30 mouse cellular contexts compared by ENCODE assay signal in genomic region chr7:140707536-140708284, GRCm38 (mm10). TPM values are rescaled to one million over a fixed set of nuclear protein-coding genes. Genes with fewer than 3 reads are reported as not detected.
"Had no signal": no experiment of that assay in that cellular context is flagged by ENCODE, and none has a peak within 500 bp of the region (broad histone marks: within the 10 kb centered on the region; RNA-seq: fewer than 3 reads in every experiment).

No protein-coding gene starts in this region.

- H3K27ac ChIP-seq: kidney, postnatal 0 days; layer of hippocampus, adult 2 months; liver, embryonic 13.5 days; macrophage; midbrain, embryonic 12.5 days; midbrain, embryonic 15.5 days; neural tube, embryonic 12.5 days; neural tube, embryonic 15.5 days; stomach, postnatal 0 days had no signal

- H3K4me3 ChIP-seq: layer of hippocampus, adult 2 months; liver, embryonic 13.5 days; midbrain, embryonic 12.5 days; midbrain, embryonic 15.5 days; neural tube, embryonic 12.5 days; neural tube, embryonic 15.5 days had no signal

- H3K4me1 ChIP-seq: liver, embryonic 13.5 days; midbrain, embryonic 12.5 days; midbrain, embryonic 15.5 days; neural tube, embryonic 12.5 days; neural tube, embryonic 15.5 days had no signal

- DNase-seq: kidney, adult 2 months; kidney, postnatal 25 days; layer of hippocampus, adult 9-11 months; liver, embryonic 13.5 days; lung, embryonic 14.5 days; right cerebral cortex, adult 18-20 months; right cerebral cortex, postnatal 14 days; right cerebral cortex, postnatal 4 days; thymus, adult 2 months; thymus, postnatal 14 days; thymus, postnatal 4 days had no signal

- H3K27me3 ChIP-seq: liver, embryonic 13.5 days; midbrain, embryonic 12.5 days; midbrain, embryonic 15.5 days; neural tube, embryonic 12.5 days; neural tube, embryonic 15.5 days had no signal

- H3K36me3 ChIP-seq: liver, embryonic 13.5 days; midbrain, embryonic 12.5 days; midbrain, embryonic 15.5 days; neural tube, embryonic 12.5 days; neural tube, embryonic 15.5 days had no signal

RNA-seq across cellular contexts. Expression of gene Olfr541, which starts 10.6 kb away (rescaled TPM):
- total RNA-seq: layer of hippocampus, adult 2 months; layer of hippocampus, postnatal 25 days; left cerebral cortex, adult 18-20 months; left cerebral cortex, postnatal 25 days; megakaryocyte, adult 5-6 weeks had no signal
- polyA plus RNA-seq: kidney, adult 2 months; kidney, embryonic 14.5 days; kidney, postnatal 0 days; large intestine, adult 2 months; limb, embryonic 11.5 days; limb, embryonic 14.5 days; liver, embryonic 13.5 days; liver, embryonic 16.5 days; lung, embryonic 14.5 days; lung, postnatal 0 days; macrophage; midbrain, embryonic 12.5 days; midbrain, embryonic 15.5 days; neural tube, embryonic 12.5 days; neural tube, embryonic 15.5 days; stomach, embryonic 14.5 days; stomach, postnatal 0 days; thymus, adult 2 months had no signal

RNA-seq across cellular contexts. Expression of gene Olfr45, which starts 26.0 kb away (rescaled TPM):
- total RNA-seq: left cerebral cortex, adult 18-20 months; left cerebral cortex, postnatal 25 days; megakaryocyte, adult 5-6 weeks had no signal
- polyA plus RNA-seq: kidney, adult 2 months; kidney, embryonic 14.5 days; kidney, postnatal 0 days; large intestine, adult 2 months; liver, embryonic 13.5 days; liver, embryonic 16.5 days; lung, embryonic 14.5 days; lung, postnatal 0 days; macrophage; midbrain, embryonic 12.5 days; midbrain, embryonic 15.5 days; neural tube, embryonic 12.5 days; neural tube, embryonic 15.5 days; stomach, embryonic 14.5 days; stomach, postnatal 0 days; thymus, adult 2 months had no signal

RNA-seq across cellular contexts. Expression of gene Olfr539, which starts 48.0 kb away (rescaled TPM):
- total RNA-seq: megakaryocyte, adult 5-6 weeks had no signal
- polyA plus RNA-seq: kidney, adult 2 months; kidney, embryonic 14.5 days; kidney, postnatal 0 days; large intestine, adult 2 months; limb, embryonic 11.5 days; liver, embryonic 13.5 days; liver, embryonic 16.5 days; lung, embryonic 14.5 days; lung, postnatal 0 days; macrophage; midbrain, embryonic 12.5 days; midbrain, embryonic 15.5 days; neural tube, embryonic 12.5 days; stomach, embryonic 14.5 days; stomach, postnatal 0 days; thymus, adult 2 months had no signal

RNA-seq across cellular contexts. Expression of gene Cyp2e1, which starts 55.8 kb away (rescaled TPM):
- total RNA-seq: layer of hippocampus, adult 2 months; layer of hippocampus, postnatal 25 days; left cerebral cortex, postnatal 25 days; megakaryocyte, adult 5-6 weeks had no signal
- polyA plus RNA-seq: limb, embryonic 11.5 days; lung, embryonic 14.5 days; macrophage; midbrain, embryonic 12.5 days; midbrain, embryonic 15.5 days; neural tube, embryonic 12.5 days; neural tube, embryonic 15.5 days; stomach, embryonic 14.5 days had no signal
